Mouse (Mus musculus) limb, embryonic 14.5 days (tissue): ENCODE measurements around the gene Rabgap1l. TPM values are rescaled to one million over a fixed set of nuclear protein-coding genes. Genes with fewer than 3 reads are reported as not detected.

Source experiments
- ATAC-seq: fragments of 200-750 bp; cut with Nextera tagmentation; 2 replicates; pipeline ENCODE4 v1.8.0; 2017; ENCODE audit warnings: low read depth, moderate number of reproducible peaks, moderate TSS enrichment; ENCODE audit not compliant: low FRiP score
- DNase-seq: peaks from one replicate; pipeline ENCODE4 v3.0.0-alpha.2; 2015; ENCODE audit warnings: low spot score
- H3K27ac ChIP-seq: fragments of 300-500 bp; sonication (generic); replicated peaks from 2 replicates; pipeline ENCODE4 v1.5.1; 2014; ENCODE audit warnings: low read depth, mild to moderate bottlenecking, low read length, moderate library complexity, mixed read lengths
- H3K27me3 ChIP-seq: fragments of 300-500 bp; sonication (generic); 2 replicates; pipeline ENCODE4 v1.6.1; 2014; ENCODE audit warnings: low read length, mixed read lengths; ENCODE audit not compliant: control insufficient read depth, insufficient read depth
- H3K36me3 ChIP-seq: fragments of 300-500 bp; sonication (generic); 2 replicates; pipeline ENCODE4 v1.6.1; 2014; ENCODE audit warnings: mild to moderate bottlenecking, low read length, moderate library complexity, mixed read lengths; ENCODE audit not compliant: control insufficient read depth, insufficient read depth
- H3K4me1 ChIP-seq: fragments of 300-500 bp; sonication (generic); 2 replicates; pipeline ENCODE4 v1.6.1; 2014; ENCODE audit warnings: antibody characterized with exemption, low read length, mixed read lengths; ENCODE audit not compliant: control insufficient read depth, insufficient read depth
- H3K4me2 ChIP-seq: fragments of 300-500 bp; sonication (generic); replicated peaks from 2 replicates; pipeline ENCODE4 v1.6.1; 2014; ENCODE audit warnings: low read depth, mild to moderate bottlenecking, low read length, moderate library complexity; ENCODE audit not compliant: severe bottlenecking
- H3K4me3 ChIP-seq: fragments of 300-500 bp; sonication (generic); replicated peaks from 2 replicates; pipeline ENCODE4 v1.5.1; 2014; ENCODE audit warnings: low read length
- H3K9ac ChIP-seq: fragments of 300-500 bp; sonication (generic); 2 replicates; pipeline ENCODE4 v1.6.1; 2014; ENCODE audit warnings: mild to moderate bottlenecking, low read depth, low read length, moderate library complexity; ENCODE audit not compliant: severe bottlenecking
- H3K9me3 ChIP-seq: fragments of 300-500 bp; sonication (generic); 2 replicates; pipeline ENCODE4 v1.6.1; 2016; ENCODE audit warnings: low read length; ENCODE audit not compliant: control insufficient read depth
- POLR2A ChIP-seq: fragments of 200-500 bp; IDR thresholded peaks from 2 replicates; pipeline ENCODE4 v1.8.0; 2012; ENCODE audit warnings: inconsistent platforms, mild to moderate bottlenecking, moderate library complexity, borderline replicate concordance; ENCODE audit not compliant: insufficient read depth, insufficient read length; ENCODE audit errors: extremely low read depth
- WGBS: fragments of 180-500 bp; shearing (Covaris S2); extraction: QIAGEN DNeasy Blood & Tissue Kit; methylation state at CpG from one replicate; pipeline ENCODE4 v1.1.7; 2014; 5-methylcytosine and 5-hydroxymethylcytosine counted together
- polyA plus RNA-seq, 2 experiments: library from polyadenylated mRNA; depleted of rRNA in 1 of 2; stranded (reverse) in 1 of 2; unstranded in 1 of 2; fragments of >200 nt; fragmentation: Nextera tagmentation in 1 of 2; extraction: Ambion mirVana in 1 of 2; gene quantifications; 2 replicates each; pipeline versions ENCODE4 v1.2.1 to v1.2.3; 2012 to 2014

The Rabgap1l gene
- polyA plus RNA-seq, 2 experiments = 13.3 to 19.3 TPM

- TF ChIP-seq POLR2A = no peak
- Histone ChIP-seq H3K36me3 (no peaks in the 10 kb centered on the region), H3K27me3 (no peaks in the 10 kb centered on the region), H3K9ac (no peak overlapping the region), H3K27ac (no peak overlapping the region), H3K4me3 (no peak overlapping the region), H3K4me2 (no peak overlapping the region), H3K4me1 (no peaks in the 10 kb centered on the region), H3K9me3 (no peaks in the 10 kb centered on the region)
- ATAC-seq (no peak), DNase-seq (no peak)
- WGBS = 86% methylated on average over 4 of the region's 4 CpGs
Observed at GRCm38 (mm10) chr1:160339374-160339773, 453.6 kb downstream of the Rabgap1l start.

- Histone ChIP-seq H3K4me1 (no peaks in the 10 kb centered on the region), H3K9me3 (no peaks in the 10 kb centered on the region), H3K27me3 (no peaks in the 10 kb centered on the region), H3K36me3 (no peaks in the 10 kb centered on the region), H3K4me2 (no peak overlapping the region), H3K4me3 (no peak overlapping the region), H3K9ac (no peak overlapping the region), H3K27ac (no peak overlapping the region)
- 81% methylated on average over 4 of the region's 4 CpGs for WGBS
- ATAC-seq (no peak), DNase-seq (no peak)
- TF ChIP-seq POLR2A = no peak
Observed at GRCm38 (mm10) chr1:160334791-160335190, 458.2 kb downstream of the Rabgap1l start.

GRCm38 (mm10) chr1:160330828-160331227 lies 462.2 kb downstream of the Rabgap1l start:
- 61% methylated on average over 1 of the region's 1 CpGs for WGBS
- TF ChIP-seq POLR2A = no peak
- no peak overlapping the region for H3K9ac ChIP-seq
- H3K9me3 ChIP-seq = no peaks in the 10 kb centered on the region
- H3K36me3 ChIP-seq = no peaks in the 10 kb centered on the region
- ATAC-seq (no peak), DNase-seq (no peak)
- H3K4me1 ChIP-seq = no peaks in the 10 kb centered on the region
- no peak overlapping the region for H3K4me3 ChIP-seq
- no peak overlapping the region for H3K27ac ChIP-seq
- no peak overlapping the region for H3K4me2 ChIP-seq
- H3K27me3 ChIP-seq = no peaks in the 10 kb centered on the region

GRCm38 (mm10) chr1:160330222-160330621 lies 462.8 kb downstream of the Rabgap1l start:
- Histone ChIP-seq H3K4me1 (no peaks in the 10 kb centered on the region), H3K9me3 (no peaks in the 10 kb centered on the region), H3K9ac (no peak overlapping the region), H3K4me2 (no peak overlapping the region), H3K27me3 (no peaks in the 10 kb centered on the region), H3K27ac (no peak overlapping the region), H3K36me3 (no peaks in the 10 kb centered on the region), H3K4me3 (no peak overlapping the region)
- DNase-seq (no peak), ATAC-seq (no peak)
- WGBS = 63% methylated on average over 2 of the region's 2 CpGs
- no peak for TF ChIP-seq POLR2A

- Histone ChIP-seq H3K4me1 (no peaks in the 10 kb centered on the region), H3K9me3 (no peaks in the 10 kb centered on the region), H3K4me2 (no peak overlapping the region), H3K27ac (no peak overlapping the region), H3K9ac (no peak overlapping the region), H3K36me3 (no peaks in the 10 kb centered on the region), H3K4me3 (no peak overlapping the region), H3K27me3 (no peaks in the 10 kb centered on the region)
- 60% methylated on average over 7 of the region's 7 CpGs for WGBS
- no peak for DNase-seq
- no peak for TF ChIP-seq POLR2A
- ATAC-seq = no peak
Observed at GRCm38 (mm10) chr1:160329788-160330187, 463.2 kb downstream of the Rabgap1l start.

GRCm38 (mm10) chr1:160327531-160327930 lies 465.5 kb downstream of the Rabgap1l start:
- Histone ChIP-seq H3K4me3 (no peak overlapping the region), H3K9me3 (no peaks in the 10 kb centered on the region), H3K36me3 (no peaks in the 10 kb centered on the region), H3K4me2 (no peak overlapping the region), H3K27me3 (no peaks in the 10 kb centered on the region), H3K4me1 (peaks cover 4% of the 10 kb centered on the region; the same call in 1 of the 2 replicates), H3K9ac (no peak overlapping the region), H3K27ac (no peak overlapping the region)
- 35% methylated on average over 1 of the region's 1 CpGs for WGBS
- DNase-seq (no peak), ATAC-seq (no peak)
- TF ChIP-seq POLR2A = no peak
